Mouse (Mus musculus) C2C12 (cell line): ENCODE results near the gene Dennd4a. TPM values are rescaled to one million over a fixed set of nuclear protein-coding genes. Genes with fewer than 3 reads are reported as not detected.

Source experiments
- H3K27me3 ChIP-seq: one replicate; pipeline ENCODE4 v1.6.1; 2011; ENCODE audit not compliant: control insufficient read depth, insufficient read depth, insufficient read length
- H3K36me3 ChIP-seq: one replicate; pipeline ENCODE4 v1.6.1; 2011; ENCODE audit not compliant: control insufficient read depth, insufficient read depth
- H3K4me3 ChIP-seq: one replicate; pipeline ENCODE4 v1.5.1; 2011; ENCODE audit warnings: mild to moderate bottlenecking, control low read depth; ENCODE audit not compliant: poor library complexity, insufficient read depth, severe bottlenecking
- H3K79me2 ChIP-seq: one replicate; pipeline ENCODE4 v1.6.1; 2011; ENCODE audit not compliant: control insufficient read depth, insufficient read depth
- H3K79me3 ChIP-seq: one replicate; pipeline ENCODE4 v1.6.1; 2011; ENCODE audit warnings: low read depth, control low read depth
- H3ac ChIP-seq: one replicate; pipeline ENCODE3; 2011; ENCODE audit warnings: low read depth; ENCODE audit not compliant: control insufficient read depth, insufficient read length
- CEBPB ChIP-seq: IDR thresholded peaks from one replicate; pipeline ENCODE4 v1.6.1; 2011; ENCODE audit warnings: low read depth, mild to moderate bottlenecking, control low read depth, moderate library complexity
- CTCF ChIP-seq: IDR thresholded peaks from one replicate; pipeline ENCODE4 v1.5.1; 2011; ENCODE audit not compliant: control insufficient read depth, insufficient read depth, insufficient read length
- FOSL1 ChIP-seq: IDR thresholded peaks from one replicate; pipeline ENCODE4 v1.8.0; 2011; ENCODE audit warnings: mild to moderate bottlenecking, low read length; ENCODE audit not compliant: poor library complexity, insufficient read depth, severe bottlenecking
- MAX ChIP-seq: IDR thresholded peaks from one replicate; pipeline ENCODE4 v1.6.1; 2011; ENCODE audit warnings: mild to moderate bottlenecking, control low read depth
- MYOD1 ChIP-seq: IDR thresholded peaks from one replicate; pipeline ENCODE4 v1.6.1; 2011; ENCODE audit warnings: low read depth; ENCODE audit not compliant: control insufficient read depth, insufficient read length
- MYOG ChIP-seq: IDR thresholded peaks from one replicate; pipeline ENCODE4 v1.6.1; 2011; ENCODE audit not compliant: control insufficient read depth, insufficient read length; ENCODE audit errors: extremely low read depth
- USF1 ChIP-seq: IDR thresholded peaks from one replicate; pipeline ENCODE4 v1.6.1; 2011; ENCODE audit warnings: low read depth, mild to moderate bottlenecking, control low read depth, moderate library complexity
- polyA plus RNA-seq: library from polyadenylated mRNA; unstranded; fragments of >200 nt; fragmentation: generic; extraction: Trizol; gene quantifications from one replicate; pipeline ENCODE4 v1.2.1, GENCODE M21; 2012; ENCODE audit warnings: missing spikeins

Dennd4a gene
- polyA plus RNA-seq, 1 experiment = 1.3 TPM

GRCm38 (mm10) chr9:64940731-64941346, 129.7 kb downstream of the Dennd4a start:
- Histone ChIP-seq H3K79me2 (no peaks in the 10 kb centered on the region), H3K79me3 (no peaks in the 10 kb centered on the region), H3ac (no peak overlapping the region), H3K36me3 (no peaks in the 10 kb centered on the region), H3K4me3 (no peak overlapping the region), H3K27me3 (peaks cover 46% of the 10 kb centered on the region)
- no peak for TF ChIP-seq MAX
- no peak for TF ChIP-seq MYOG
- no peak for TF ChIP-seq CTCF
- no peak for TF ChIP-seq FOSL1
- TF ChIP-seq USF1 = no peak
- TF ChIP-seq MYOD1 = no peak
- TF ChIP-seq CEBPB = no peak

- Histone ChIP-seq H3ac (no peak overlapping the region), H3K79me3 (no peaks in the 10 kb centered on the region), H3K36me3 (no peaks in the 10 kb centered on the region), H3K27me3 (peaks cover 52% of the 10 kb centered on the region), H3K4me3 (no peak overlapping the region), H3K79me2 (no peaks in the 10 kb centered on the region)
- no peak for TF ChIP-seq USF1
- no peak for TF ChIP-seq CEBPB
- TF ChIP-seq FOSL1 = no peak
- no peak for TF ChIP-seq CTCF
- TF ChIP-seq MYOG = no peak
These were observed 130.5 kb downstream of the Dennd4a start for GRCm38 (mm10) chr9:64941650-64942049.

- Histone ChIP-seq H3ac (no peak overlapping the region), H3K79me2 (no peaks in the 10 kb centered on the region), H3K79me3 (no peaks in the 10 kb centered on the region), H3K27me3 (peaks cover 75% of the 10 kb centered on the region), H3K4me3 (no peak overlapping the region), H3K36me3 (no peaks in the 10 kb centered on the region)
- TF ChIP-seq USF1 = no peak
- TF ChIP-seq CTCF = no peak
- no peak for TF ChIP-seq MYOG
- TF ChIP-seq MYOD1 = no peak
- TF ChIP-seq CEBPB = no peak
- TF ChIP-seq MAX = no peak
- no peak for TF ChIP-seq FOSL1
These were observed 132.9 kb downstream of the Dennd4a start for GRCm38 (mm10) chr9:64943997-64944396.

GRCm38 (mm10) chr9:64947483-64948095, 136.4 kb downstream of the Dennd4a start:
- no peaks in the 10 kb centered on the region for H3K79me2 ChIP-seq
- TF ChIP-seq USF1 = no peak
- no peak for TF ChIP-seq MYOG
- no peak for TF ChIP-seq CTCF
- TF ChIP-seq FOSL1 = no peak
- TF ChIP-seq CEBPB = no peak
- TF ChIP-seq MAX = no peak
- no peak for TF ChIP-seq MYOD1
- no peaks in the 10 kb centered on the region for H3K36me3 ChIP-seq
- H3ac ChIP-seq = no peak overlapping the region
- no peak overlapping the region for H3K4me3 ChIP-seq
- H3K79me3 ChIP-seq = no peaks in the 10 kb centered on the region
- H3K27me3 ChIP-seq = peaks cover 93% of the 10 kb centered on the region

- no peak within 1 kb of the TSS for H3K4me3 ChIP-seq
- H3ac ChIP-seq = no peak within 1 kb of the TSS
- H3K79me2 ChIP-seq = no peaks in the 10 kb centered on the region
- no peaks in the 10 kb centered on the region for H3K36me3 ChIP-seq
- H3K27me3 ChIP-seq = peaks cover 73% of the 10 kb centered on the region
- TF ChIP-seq MAX (no peak), CEBPB (no peak), MYOG (no peak), MYOD1 (no peak), USF1 (no peak), CTCF (no peak), FOSL1 (no peak)
- no peaks in the 10 kb centered on the region for H3K79me3 ChIP-seq
These were observed 140.1 kb downstream of the Dennd4a start, which contains the start of gene Slc24a1 for GRCm38 (mm10) chr9:64951161-64951657. Gene Slc24a1 (minus strand): TSS chr9:64951607.

- no peak overlapping the region for H3ac ChIP-seq
- no peaks in the 10 kb centered on the region for H3K36me3 ChIP-seq
- no peaks in the 10 kb centered on the region for H3K79me2 ChIP-seq
- H3K27me3 ChIP-seq = peaks cover 65% of the 10 kb centered on the region
- TF ChIP-seq USF1 (no peak), FOSL1 (no peak), MAX (no peak), CTCF (no peak), MYOG (no peak), CEBPB (no peak), MYOD1 (no peak)
- no peak overlapping the region for H3K4me3 ChIP-seq
- H3K79me3 ChIP-seq = no peaks in the 10 kb centered on the region
These were observed 140.9 kb downstream of the Dennd4a start for GRCm38 (mm10) chr9:64952055-64952454.
